Mouse (Mus musculus) MEL (cell line): Measurements from ENCODE around the gene H2-M5. TPM values are rescaled to one million over a fixed set of nuclear protein-coding genes. Genes with fewer than 3 reads are reported as not detected.

Experiments used
- DNase-seq: peaks from one replicate; pipeline ENCODE4 v3.0.0; 2011; ENCODE audit warnings: low read depth, low spot score
- H3K27ac ChIP-seq: 2 replicates; pipeline ENCODE4 v1.5.1; 2012; ENCODE audit warnings: low read depth, mild to moderate bottlenecking, control low read depth, low read length, moderate library complexity; ENCODE audit not compliant: control insufficient read depth
- H3K27me3 ChIP-seq, 2 experiments: fragments of 150-350 bp in 1 of 2; sonication (generic) in 1 of 2; 2 replicates each; pipeline ENCODE4 v1.6.1; 2012; ENCODE audit warnings: low read length in 2 of 2, mild to moderate bottlenecking in 2 of 2, improper control_type of control experiment in 1 of 2, moderate library complexity in 1 of 2; ENCODE audit not compliant: insufficient read depth in 2 of 2, control insufficient read depth in 1 of 2
- H3K36me3 ChIP-seq, 2 experiments: 2 replicates each; pipeline ENCODE4 v1.6.1; 2012 to 2014; ENCODE audit warnings: low read length in 2 of 2, improper control_type of control experiment in 1 of 2, inconsistent platforms in 1 of 2, mild to moderate bottlenecking in 1 of 2; ENCODE audit not compliant: insufficient read depth in 2 of 2, control insufficient read depth in 1 of 2
- H3K4me1 ChIP-seq, 2 experiments: fragments of 150-350 bp in 1 of 2; sonication (generic) in 1 of 2; 2 replicates each; pipeline ENCODE4 v1.6.1; 2012; ENCODE audit warnings: low read length in 2 of 2, improper control_type of control experiment in 1 of 2, mild to moderate bottlenecking in 1 of 2; ENCODE audit not compliant: insufficient read depth in 2 of 2, control insufficient read depth in 1 of 2
- H3K4me3 ChIP-seq, 2 experiments: fragments of 150-350 bp in 1 of 2; sonication (generic) in 1 of 2; 2 replicates each; pipeline ENCODE4 v1.5.1; 2012; ENCODE audit warnings: low read depth in 2 of 2, low read length in 2 of 2, mild to moderate bottlenecking in 2 of 2, moderate library complexity in 2 of 2, control low read depth in 1 of 2, improper control_type of control experiment in 1 of 2; ENCODE audit not compliant: control insufficient read depth in 1 of 2, insufficient read depth in 1 of 2
- H3K79me2 ChIP-seq: 2 replicates; pipeline ENCODE4 v1.6.1; 2012; ENCODE audit warnings: mild to moderate bottlenecking, low read length, moderate library complexity; ENCODE audit not compliant: control insufficient read depth, poor library complexity, insufficient read depth
- H3K9ac ChIP-seq: 2 replicates; pipeline ENCODE4 v1.6.1; 2012; ENCODE audit warnings: low read depth, mild to moderate bottlenecking, control low read depth, low read length, moderate library complexity; ENCODE audit not compliant: control insufficient read depth, poor library complexity, severe bottlenecking
- H3K9me3 ChIP-seq: fragments of 150-350 bp; sonication (generic); replicated peaks from 2 replicates; pipeline ENCODE4 v1.6.1; 2012; ENCODE audit warnings: mild to moderate bottlenecking, low read length, improper control_type of control experiment, moderate library complexity; ENCODE audit not compliant: insufficient read depth
- BHLHE40 ChIP-seq: IDR thresholded peaks from 2 replicates; pipeline ENCODE4 v1.6.1; 2012; ENCODE audit warnings: low read depth, mild to moderate bottlenecking, inconsistent platforms, low read length, improper control_type of control experiment, borderline replicate concordance
- E2F4 ChIP-seq: IDR thresholded peaks from 2 replicates; pipeline ENCODE4 v1.6.1; 2011; ENCODE audit warnings: low read depth, low read length, improper control_type of control experiment, borderline replicate concordance
- ELF1 ChIP-seq: IDR thresholded peaks from 2 replicates; pipeline ENCODE4 v1.6.1; 2014; ENCODE audit warnings: low read depth, mild to moderate bottlenecking, inconsistent platforms, low read length, improper control_type of control experiment, moderate library complexity
- ETS1 ChIP-seq: IDR thresholded peaks from 2 replicates; pipeline ENCODE4 v1.6.1; 2012; ENCODE audit warnings: low read depth, mild to moderate bottlenecking, inconsistent platforms, low read length, improper control_type of control experiment, moderate library complexity
- HCFC1 ChIP-seq: IDR thresholded peaks from 2 replicates; pipeline ENCODE4 v1.6.1; 2012; ENCODE audit warnings: low read depth, mild to moderate bottlenecking, inconsistent platforms, low read length, improper control_type of control experiment, moderate library complexity
- KAT2A ChIP-seq: conservative IDR thresholded peaks from 2 replicates; pipeline ENCODE4 v1.6.1; 2012; ENCODE audit warnings: low read depth, low read length, improper control_type of control experiment, inconsistent platforms
- MAFK ChIP-seq: IDR thresholded peaks from 2 replicates; pipeline ENCODE4 v1.6.1; 2011; ENCODE audit warnings: low read depth, mild to moderate bottlenecking, low read length, improper control_type of control experiment, borderline replicate concordance
- MAX ChIP-seq: IDR thresholded peaks from 2 replicates; pipeline ENCODE4 v1.6.1; 2011; ENCODE audit warnings: low read length, improper control_type of control experiment
- MAZ ChIP-seq: IDR thresholded peaks from 2 replicates; pipeline ENCODE4 v1.6.1; 2012; ENCODE audit warnings: low read depth, mild to moderate bottlenecking, inconsistent platforms, low read length, improper control_type of control experiment
- MXI1 ChIP-seq: IDR thresholded peaks from 2 replicates; pipeline ENCODE4 v1.6.1; 2011; ENCODE audit warnings: mild to moderate bottlenecking, low read depth, low read length, improper control_type of control experiment
- MYB ChIP-seq: IDR thresholded peaks from 2 replicates; pipeline ENCODE4 v1.6.1; 2011; ENCODE audit warnings: mild to moderate bottlenecking, low read depth, low read length, improper control_type of control experiment
- POLR2AphosphoS2 ChIP-seq: IDR thresholded peaks from 2 replicates; pipeline ENCODE4 v1.6.1; 2011; ENCODE audit warnings: low read length, improper control_type of control experiment
- USF1 ChIP-seq: IDR thresholded peaks from 2 replicates; pipeline ENCODE4 v1.6.1; 2014; ENCODE audit warnings: low read depth, mild to moderate bottlenecking, inconsistent platforms, low read length, improper control_type of control experiment, moderate library complexity
- USF2 ChIP-seq, 2 experiments: IDR thresholded peaks; 2 replicates each; pipeline ENCODE4 v1.6.1; 2011 to 2012; ENCODE audit warnings: improper control_type of control experiment in 2 of 2, low read length in 2 of 2, borderline replicate concordance in 1 of 2, inconsistent platforms in 1 of 2, low read depth in 1 of 2, mild to moderate bottlenecking in 1 of 2; ENCODE audit not compliant: insufficient read depth in 1 of 2
- ZC3H11A ChIP-seq: IDR thresholded peaks from 2 replicates; pipeline ENCODE4 v1.6.1; 2012; ENCODE audit warnings: low read depth, mild to moderate bottlenecking, inconsistent platforms, low read length, improper control_type of control experiment
- polyA plus RNA-seq, 2 experiments: library from polyadenylated mRNA; stranded (reverse) in 1 of 2; unstranded in 1 of 2; fragments of >175 nt in 1 of 2; fragments of >200 nt in 1 of 2; gene quantifications; 2 replicates each; pipeline versions ENCODE4 v1.2.1 to v1.2.4; 2012; ENCODE audit warnings: low replicate concordance in 2 of 2, low read depth in 1 of 2; ENCODE audit not compliant: insufficient read length in 2 of 2, insufficient read depth in 1 of 2, missing spikeins in 1 of 2
- total RNA-seq: library from RNA; depleted of rRNA; stranded (reverse); fragments of 300-350 nt; gene quantifications from 2 replicates; pipeline ENCODE4 v1.2.3, GENCODE M21; 2012; rRNA removed

Gene H2-M5
- total RNA-seq (not detected in 2 replicates), polyA plus RNA-seq (not detected)

GRCm38 (mm10) chr17:36989437-36989836 lies at the start of gene H2-M5:
TSS of gene H2-M5 (minus strand) at chr17:36989537.
- H3K4me3 ChIP-seq = no peak within 1 kb of the TSS
- TF ChIP-seq MAFK = no peak
- no peak for TF ChIP-seq POLR2AphosphoS2
- TF ChIP-seq ETS1 = no peak
- no peak within 1 kb of the TSS for H3K9ac ChIP-seq
- no peak within 1 kb of the TSS for H3K27ac ChIP-seq
- DNase-seq = no peak
- H3K36me3 ChIP-seq = peaks cover 0 to 11% of the 10 kb centered on the region in 2 experiments; a peak in 2 of 4 replicates
- peaks cover 0 to 2% of the 10 kb centered on the region in 2 experiments; a peak in 2 of 4 replicates for H3K27me3 ChIP-seq
- H3K79me2 ChIP-seq = no peaks in the 10 kb centered on the region
- H3K9me3 ChIP-seq = no peaks in the 10 kb centered on the region
- peaks cover 3 to 6% of the 10 kb centered on the region in 2 experiments; a peak in 2 of 4 replicates for H3K4me1 ChIP-seq

GRCm38 (mm10) chr17:37029162-37029561 lies 39.8 kb upstream of the H2-M5 start:
- H3K9me3 ChIP-seq = no peaks in the 10 kb centered on the region
- H3K27me3 ChIP-seq = peaks cover 0 to 2% of the 10 kb centered on the region in 2 experiments; a peak in 1 of 4 replicates
- no peak overlapping the region for H3K4me3 ChIP-seq
- H3K4me1 ChIP-seq = no peaks in the 10 kb centered on the region
- H3K9ac ChIP-seq = no peak overlapping the region
- H3K36me3 ChIP-seq = no peaks in the 10 kb centered on the region
- no peaks in the 10 kb centered on the region for H3K79me2 ChIP-seq
- no peak for DNase-seq
- no peak for TF ChIP-seq MAX
- TF ChIP-seq, all 39 proteins: peak for 0
- no peak overlapping the region for H3K27ac ChIP-seq

GRCm38 (mm10) chr17:37028683-37029120 lies 39.4 kb upstream of the H2-M5 start:
- TF ChIP-seq MAFK (no peak), ETS1 (no peak), E2F4 (no peak), MXI1 (no peak), USF2 (IDR thresholded peaks at IDR 0.05; ENCODE audit: borderline replicate concordance in 1 of 2, insufficient read depth in 1 of 2, low read depth in 1 of 2, low read length in 2 of 2) (no peak), MYB (no peak), HCFC1 (no peak), ZC3H11A (no peak), USF1 (no peak), ELF1 (no peak), BHLHE40 (no peak), MAZ (no peak), KAT2A (no peak)
- TF ChIP-seq, all 39 proteins: peak for 0
- no peaks in the 10 kb centered on the region for H3K4me1 ChIP-seq
- no peak overlapping the region for H3K27ac ChIP-seq
- no peak overlapping the region for H3K4me3 ChIP-seq
- H3K27me3 ChIP-seq = peaks cover 0 to 2% of the 10 kb centered on the region in 2 experiments; a peak in 1 of 4 replicates
- no peak for DNase-seq
- no peak overlapping the region for H3K9ac ChIP-seq
- no peaks in the 10 kb centered on the region for H3K36me3 ChIP-seq
- no peaks in the 10 kb centered on the region for H3K79me2 ChIP-seq
- H3K9me3 ChIP-seq = no peaks in the 10 kb centered on the region
